In the genomic region with DNA sequence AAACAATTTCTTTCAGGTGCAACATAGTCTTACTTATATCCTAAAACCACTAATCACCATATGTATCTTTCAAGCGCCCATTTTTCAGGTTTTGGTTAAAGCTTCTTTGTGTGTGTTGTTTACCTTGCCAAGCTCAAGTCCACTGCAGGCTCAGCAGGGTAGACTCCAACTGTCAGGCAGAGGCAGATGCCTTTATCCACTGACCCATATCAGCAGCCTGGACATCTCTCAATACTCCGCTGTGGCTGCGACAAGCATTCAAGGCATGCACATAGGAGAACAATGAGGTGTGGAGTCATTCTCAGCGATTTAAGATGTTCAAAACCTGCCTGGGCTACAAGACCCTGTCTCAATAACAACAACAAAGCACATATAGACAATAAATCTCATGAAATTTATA, we compare ENCODE assay signal across 16 mouse cellular contexts. TPM values are rescaled to one million over a fixed set of nuclear protein-coding genes. Genes with fewer than 3 reads are reported as not detected.
DNase-seq lines count a peak whose midpoint lies in the region; ATAC-seq and TF ChIP-seq lines count a peak whose summit lies in the region.
"Had no signal": no experiment of that assay in that cellular context is flagged by ENCODE, and none has a peak within 500 bp of the region (broad histone marks: within the 10 kb centered on the region; RNA-seq: fewer than 3 reads in every experiment).

No protein-coding gene starts in this region.

- no peak for ATAC-seq in hindbrain, postnatal 0 days
- ATAC-seq: forebrain, embryonic 15.5 days had no signal

- 45% methylated on average over 4 of the region's 4 CpGs for whole genome bisulfite sequencing in hindbrain, postnatal 0 days

- H3K9me3 ChIP-seq in hindbrain, postnatal 0 days (ENCODE audit: low read length), result no peaks in the 10 kb centered on the region
- H3K9me3 ChIP-seq: forebrain, embryonic 15.5 days; G1E; limb, embryonic 13.5 days; liver, embryonic 15.5 days had no signal

- TF ChIP-seq CTCF in hindbrain, postnatal 0 days (IDR thresholded peaks at IDR 0.05; ENCODE audit: low read depth), result no peak

- no peak overlapping the region for H3K4me2 ChIP-seq in hindbrain, postnatal 0 days (ENCODE audit: low read depth, low read length)
- H3K4me2 ChIP-seq: forebrain, embryonic 15.5 days; limb, embryonic 13.5 days; liver, embryonic 15.5 days; midbrain, embryonic 11.5 days had no signal

- DNase-seq in brain, adult 2 months (ENCODE audit: low read depth, low spot score), result peak; percentile 81
- peak; percentile 39 to 43 for DNase-seq in cerebellum, adult 18-20 months
- DNase-seq in kidney, adult 18-20 months, result peak; percentile 25
- peak; percentile 32 for DNase-seq in kidney, postnatal 14 days
- no peak for DNase-seq in hindbrain, postnatal 0 days (ENCODE audit: low spot score)
- DNase-seq in lung, postnatal 4 days, result no peak
- no peak for DNase-seq in heart, adult 9 months (ENCODE audit: low spot score in 2 of 2)
- DNase-seq: adrenal gland, adult 8-10 months; heart, adult 18-20 months; lung, postnatal 10 days had no signal

- H3K9ac ChIP-seq in hindbrain, postnatal 0 days (replicated peaks; ENCODE audit: low read length), result no peak overlapping the region
- H3K9ac ChIP-seq: forebrain, embryonic 15.5 days; limb, embryonic 13.5 days; liver, embryonic 15.5 days had no signal

- no peak overlapping the region for H3K27ac ChIP-seq in hindbrain, postnatal 0 days
- H3K27ac ChIP-seq: forebrain, embryonic 15.5 days; left cerebral cortex, adult 2 months; limb, embryonic 13.5 days; liver, embryonic 15.5 days had no signal

- no peak overlapping the region for H3K4me3 ChIP-seq in hindbrain, postnatal 0 days (ENCODE audit: low read length)
- H3K4me3 ChIP-seq: forebrain, embryonic 15.5 days; left cerebral cortex, adult 2 months; limb, embryonic 13.5 days; liver, embryonic 15.5 days had no signal

- H3K36me3 ChIP-seq in hindbrain, postnatal 0 days (ENCODE audit: insufficient read depth, low read length), result no peaks in the 10 kb centered on the region
- H3K36me3 ChIP-seq: forebrain, embryonic 15.5 days; G1E; limb, embryonic 13.5 days; liver, embryonic 15.5 days had no signal

- no peaks in the 10 kb centered on the region for H3K27me3 ChIP-seq in hindbrain, postnatal 0 days (ENCODE audit: insufficient read depth, low read length)
- H3K27me3 ChIP-seq: forebrain, embryonic 15.5 days; limb, embryonic 13.5 days; liver, embryonic 15.5 days had no signal

- no peaks in the 10 kb centered on the region; the same call in 1 of the 2 replicates for H3K4me1 ChIP-seq in hindbrain, postnatal 0 days (ENCODE audit: insufficient read depth, low read length)
- H3K4me1 ChIP-seq: limb, embryonic 13.5 days had no signal

RNA-seq across cellular contexts. Expression of a gene that starts 50.4 kb away (rescaled TPM):
- 152 and 175 TPM in 2 replicates for total RNA-seq in hindbrain, postnatal 0 days (2014; rRNA removed)
- 136 and 141 TPM in 2 replicates for polyA plus RNA-seq in hindbrain, postnatal 0 days (2015; fragmentation: Nextera tagmentation; extraction: Ambion mirVana)

Comparison
In these comparisons a context has a peak if more than half of its experiments do, and no peak if none do; other contexts are left out.
1. DNase-seq: peak in brain, adult 2 months (single experiment), cerebellum, adult 18-20 months (2 of 2), kidney, adult 18-20 months (single experiment) and kidney, postnatal 14 days (single experiment); none in hindbrain, postnatal 0 days (single experiment), lung, postnatal 4 days (0 of 2) and heart, adult 9 months (0 of 2).